Mouse (Mus musculus): Measurements from ENCODE around the gene Gm11568. TPM values are rescaled to one million over a fixed set of nuclear protein-coding genes. Genes with fewer than 3 reads are reported as not detected.

Gene Gm11568
- polyA plus RNA-seq, 1 experiment, result not detected

DNA sequence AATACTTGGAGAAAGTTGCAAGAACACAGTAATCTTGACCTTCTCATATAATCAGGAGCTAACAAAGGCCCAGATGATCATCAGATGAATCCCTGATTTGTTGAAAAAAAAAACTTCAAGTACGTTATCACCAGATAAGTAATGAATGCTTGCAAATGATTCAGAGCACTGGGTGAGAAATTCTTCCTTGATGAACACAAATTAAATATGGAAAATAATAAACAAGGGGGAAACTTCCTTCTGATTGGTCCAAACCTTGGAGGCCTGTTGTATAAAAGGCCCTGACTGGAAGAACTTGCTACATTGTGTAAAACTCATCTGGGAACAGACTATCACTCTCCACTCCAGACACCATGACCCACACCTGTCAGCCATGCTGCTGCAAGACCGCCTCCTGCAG is 49.9 kb downstream of the Gm11568 start, which contains the start of gene Krtap31-1:
Gene Krtap31-1 (plus strand): TSS at position 301 of the 400 bp plus-strand sequence.
- Histone ChIP-seq H3K4me1 (ENCODE audit: control insufficient read depth, insufficient read depth, low read length) (no peaks in the 10 kb centered on the region), H3K27ac (ENCODE audit: insufficient read depth, low read length) (no peak within 1 kb of the TSS), H3K4me3 (ENCODE audit: insufficient read depth, low read length) (no peak within 1 kb of the TSS)
- TF ChIP-seq POLR2A (IDR thresholded peaks at IDR 0.05; ENCODE audit: extremely low read depth, insufficient read depth, low read length), result no peak
- TF ChIP-seq CTCF (IDR thresholded peaks at IDR 0.05; ENCODE audit: extremely low read depth, insufficient read depth, low read length), result no peak

Other genes starting within 250 kb of the Gm11568 start
- gene Gm11937, start 247.7 kb upstream of the Gm11568 start, polyA plus RNA-seq (2012; rRNA removed), result not detected in 2 replicates
- gene Krtap2-4, start 243.1 kb upstream of the Gm11568 start, polyA plus RNA-seq (2012; rRNA removed), result not detected in 2 replicates
- not detected in 2 replicates for gene Gm11562, start 237.5 kb upstream of the Gm11568 start, polyA plus RNA-seq (2012; rRNA removed)
- not detected in 2 replicates for gene Krtap4-1, start 229.7 kb upstream of the Gm11568 start, polyA plus RNA-seq (2012; rRNA removed)
- not detected in 2 replicates for gene Krtap4-2, start 222.8 kb upstream of the Gm11568 start, polyA plus RNA-seq (2012; rRNA removed)
- not detected in 2 replicates for gene Krtap4-7, start 213.8 kb upstream of the Gm11568 start, polyA plus RNA-seq (2012; rRNA removed)
- not detected in 2 replicates for gene Gm11555, start 207.7 kb upstream of the Gm11568 start, polyA plus RNA-seq (2012; rRNA removed)
- gene Gm11563, start 199.0 kb upstream of the Gm11568 start, polyA plus RNA-seq (2012; rRNA removed), result not detected in 2 replicates
- not detected in 2 replicates for gene Krtap4-6, start 192.0 kb upstream of the Gm11568 start, polyA plus RNA-seq (2012; rRNA removed)
- not detected in 2 replicates for gene Gm14190, start 167.2 kb upstream of the Gm11568 start, polyA plus RNA-seq (2012; rRNA removed)
- not detected in 2 replicates for gene Gm14180, start 123.6 kb upstream of the Gm11568 start, polyA plus RNA-seq (2012; rRNA removed)
- gene Gm11595, start 85.0 kb upstream of the Gm11568 start, polyA plus RNA-seq (2012; rRNA removed), result not detected in 2 replicates
- not detected in 2 replicates for gene Krtap4-8, start 77.2 kb upstream of the Gm11568 start, polyA plus RNA-seq (2012; rRNA removed)
- gene Krtap4-9, start 72.7 kb upstream of the Gm11568 start, polyA plus RNA-seq (2012; rRNA removed), result not detected in 2 replicates
- not detected in 2 replicates for gene Gm11596, start 64.5 kb upstream of the Gm11568 start, polyA plus RNA-seq (2012; rRNA removed)
- not detected in 2 replicates for gene Gm11569, start 59.0 kb upstream of the Gm11568 start, polyA plus RNA-seq (2012; rRNA removed)
- not detected in 2 replicates for gene Gm11554, start 53.5 kb upstream of the Gm11568 start, polyA plus RNA-seq (2012; rRNA removed)
- gene Krtap4-13, start 48.0 kb upstream of the Gm11568 start, polyA plus RNA-seq (2012; rRNA removed), result not detected in 2 replicates
- not detected in 2 replicates for gene Gm11564, start 42.3 kb upstream of the Gm11568 start, polyA plus RNA-seq (2012; rRNA removed)
- gene 2300003K06Rik, start 19.9 kb upstream of the Gm11568 start, polyA plus RNA-seq (2012; rRNA removed), result not detected in 2 replicates
- gene Krtap4-16, start 6.3 kb upstream of the Gm11568 start, polyA plus RNA-seq (2012; rRNA removed), result not detected in 2 replicates
- gene Gm11559, start 6.6 kb downstream of the Gm11568 start, polyA plus RNA-seq (2012; rRNA removed), result not detected in 2 replicates
- not detected in 2 replicates for gene Krtap9-1, start 15.5 kb downstream of the Gm11568 start, polyA plus RNA-seq (2012; rRNA removed)
- not detected in 2 replicates for gene Gm11567, start 21.3 kb downstream of the Gm11568 start, polyA plus RNA-seq (2012; rRNA removed)
- gene Krtap31-1, start 50.0 kb downstream of the Gm11568 start, polyA plus RNA-seq (2012; rRNA removed), result not detected in 2 replicates
- gene Gm11565, start 56.8 kb downstream of the Gm11568 start, polyA plus RNA-seq (2012; rRNA removed), result not detected in 2 replicates
- not detected in 2 replicates for gene Krtap31-2, start 78.4 kb downstream of the Gm11568 start, polyA plus RNA-seq (2012; rRNA removed)
- not detected in 2 replicates for gene Krtap9-5, start 90.6 kb downstream of the Gm11568 start, polyA plus RNA-seq (2012; rRNA removed)
- gene Krtap29-1, start 121.1 kb downstream of the Gm11568 start, polyA plus RNA-seq (2012; rRNA removed), result not detected in 2 replicates
- not detected in 2 replicates for gene Krtap16-1, start 128.7 kb downstream of the Gm11568 start, polyA plus RNA-seq (2012; rRNA removed)
- gene Krtap17-1, start 136.1 kb downstream of the Gm11568 start, polyA plus RNA-seq (2012; rRNA removed), result not detected in 2 replicates
- 0.06 TPM in 1 of 2 replicates, not detected in the other for gene Krt33a, start 158.3 kb downstream of the Gm11568 start, polyA plus RNA-seq (2012; rRNA removed)
- gene Krt33b, start 172.0 kb downstream of the Gm11568 start, polyA plus RNA-seq (2012; rRNA removed), result not detected in 2 replicates
- not detected in 2 replicates for gene Krt34, start 183.6 kb downstream of the Gm11568 start, polyA plus RNA-seq (2012; rRNA removed)
- not detected in 2 replicates for gene Krt31, start 192.6 kb downstream of the Gm11568 start, polyA plus RNA-seq (2012; rRNA removed)
- 0.10 TPM in 1 of 2 replicates, not detected in the other for gene Krt32, start 230.3 kb downstream of the Gm11568 start, polyA plus RNA-seq (2012; rRNA removed)
- gene Krt35, start 238.3 kb downstream of the Gm11568 start, polyA plus RNA-seq (2012; rRNA removed), result not detected in 2 replicates
- not detected in 2 replicates for gene Krt36, start 247.7 kb downstream of the Gm11568 start, polyA plus RNA-seq (2012; rRNA removed)